Mouse (Mus musculus) liver, embryonic 14.5 days (tissue): ENCODE results near the gene Smpd3.

ENCODE experiments used
- CTCF ChIP-seq: IDR thresholded peaks from 2 replicates; pipeline ENCODE4 v1.5.1; 2016; ENCODE audit warnings: antibody characterized with exemption, low read depth, control low read depth
- EP300 ChIP-seq: IDR thresholded peaks from 2 replicates; pipeline ENCODE4 v1.6.1; 2016; ENCODE audit warnings: antibody characterized with exemption, low read depth

- TF ChIP-seq EP300 (no peak), CTCF (no peak)
These were observed 39.5 kb downstream of the Smpd3 start for GRCm38 (mm10) chr8:106298261-106298660.
